Mouse (Mus musculus): ENCODE measurements around the gene Tepp. TPM values are rescaled to one million over a fixed set of nuclear protein-coding genes. Genes with fewer than 3 reads are reported as not detected.

Tepp gene
- not detected for polyA plus RNA-seq (2017; shearing (Covaris generic))

DNA sequence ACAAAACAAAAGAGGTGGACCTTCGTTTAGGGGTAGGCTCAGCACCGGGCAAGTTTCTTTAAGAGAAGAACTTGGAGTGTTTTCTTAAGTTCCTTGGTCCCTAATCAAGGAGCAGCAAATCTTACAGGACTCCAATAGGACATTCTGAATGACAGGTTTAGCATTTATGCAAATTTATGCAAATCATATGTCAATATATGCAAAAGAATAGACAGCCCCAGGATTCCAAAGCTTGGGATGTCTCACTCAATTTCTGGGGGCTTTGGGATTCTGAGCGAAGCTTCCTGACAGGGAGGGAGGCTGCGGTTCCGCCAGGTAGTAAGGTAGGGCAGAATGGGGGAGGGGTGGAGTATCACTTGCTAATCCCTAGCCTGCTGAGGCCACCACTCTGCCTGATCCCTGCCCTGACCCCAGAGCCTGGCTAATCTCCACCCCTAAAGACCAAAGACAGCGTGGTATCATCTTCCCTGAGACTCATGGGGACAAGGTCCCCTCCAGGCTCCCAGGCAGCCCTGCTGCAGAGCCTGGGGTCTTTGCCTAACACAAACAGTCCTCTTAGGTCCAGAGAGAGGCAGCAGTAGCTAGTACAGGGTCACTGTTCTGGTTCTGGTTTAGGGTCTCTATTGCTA is at the start of gene Tepp:
Gene Tepp (plus strand): TSS at position 225 of the 629 bp plus-strand sequence.

DNA sequence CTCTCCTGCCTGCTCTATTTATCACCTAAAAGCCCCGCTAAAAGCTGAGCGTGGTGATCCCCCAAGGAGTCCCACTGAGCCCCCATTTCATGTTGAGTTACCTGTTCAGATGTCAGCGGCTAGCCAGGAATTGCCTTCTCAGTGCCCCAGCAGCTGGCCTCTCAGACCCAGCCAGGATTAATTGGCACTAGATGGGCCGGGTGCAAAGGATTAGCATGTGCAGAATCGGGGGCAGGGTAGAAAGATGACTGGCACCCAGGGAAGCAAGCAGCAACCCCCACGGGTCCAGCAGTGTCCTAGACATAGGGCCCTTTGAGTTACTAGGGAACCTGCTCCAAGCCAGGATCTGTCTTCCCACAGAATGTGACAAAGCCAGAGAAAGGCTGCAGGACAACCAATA is 3.9 kb upstream of the Tepp start, which contains the start of gene Cngb1:
Gene Cngb1 (minus strand): TSS at position 155 of the 400 bp plus-strand sequence.

DNA sequence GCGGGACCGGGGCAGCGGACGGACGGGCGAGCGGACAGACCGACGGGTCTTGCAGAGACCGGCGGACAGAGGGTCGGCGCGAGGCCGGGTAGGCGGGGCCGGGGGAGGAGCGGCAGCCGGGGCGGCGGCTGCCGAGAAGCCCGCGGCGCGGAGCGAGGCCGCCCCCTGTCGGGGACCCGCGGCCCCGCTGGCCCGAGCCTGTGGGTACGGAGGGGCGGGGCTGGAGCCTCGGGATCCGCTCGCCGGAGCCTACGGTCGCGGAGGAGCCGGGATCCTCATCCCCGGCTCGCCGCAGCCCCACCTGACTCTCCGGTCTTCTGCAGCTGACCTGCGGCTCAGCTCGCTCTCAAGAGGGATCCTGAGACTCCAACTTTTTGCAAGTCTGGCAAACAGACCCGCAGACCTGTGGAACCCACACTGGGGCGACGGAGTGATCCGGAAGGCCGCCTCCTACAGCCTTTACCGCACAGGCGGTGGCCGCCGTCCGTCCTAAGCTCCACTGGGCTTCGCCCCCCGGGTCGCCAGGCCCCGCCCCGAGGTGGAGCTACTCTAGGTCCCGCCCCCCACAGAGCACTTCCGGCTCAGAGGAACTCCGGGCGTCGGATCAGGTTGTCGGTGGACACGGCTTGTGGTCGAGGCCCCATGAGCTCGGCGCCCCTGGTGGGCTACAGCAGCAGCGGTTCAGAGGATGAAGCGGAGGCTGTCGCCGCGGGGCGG is 21.5 kb downstream of the Tepp start, which contains the start of the genes Zfp319 and Usb1:
Gene Zfp319 (minus strand): TSS at position 231 of the 717 bp plus-strand sequence.
Gene Usb1 (plus strand): TSS at position 565 of the 717 bp plus-strand sequence.

DNA sequence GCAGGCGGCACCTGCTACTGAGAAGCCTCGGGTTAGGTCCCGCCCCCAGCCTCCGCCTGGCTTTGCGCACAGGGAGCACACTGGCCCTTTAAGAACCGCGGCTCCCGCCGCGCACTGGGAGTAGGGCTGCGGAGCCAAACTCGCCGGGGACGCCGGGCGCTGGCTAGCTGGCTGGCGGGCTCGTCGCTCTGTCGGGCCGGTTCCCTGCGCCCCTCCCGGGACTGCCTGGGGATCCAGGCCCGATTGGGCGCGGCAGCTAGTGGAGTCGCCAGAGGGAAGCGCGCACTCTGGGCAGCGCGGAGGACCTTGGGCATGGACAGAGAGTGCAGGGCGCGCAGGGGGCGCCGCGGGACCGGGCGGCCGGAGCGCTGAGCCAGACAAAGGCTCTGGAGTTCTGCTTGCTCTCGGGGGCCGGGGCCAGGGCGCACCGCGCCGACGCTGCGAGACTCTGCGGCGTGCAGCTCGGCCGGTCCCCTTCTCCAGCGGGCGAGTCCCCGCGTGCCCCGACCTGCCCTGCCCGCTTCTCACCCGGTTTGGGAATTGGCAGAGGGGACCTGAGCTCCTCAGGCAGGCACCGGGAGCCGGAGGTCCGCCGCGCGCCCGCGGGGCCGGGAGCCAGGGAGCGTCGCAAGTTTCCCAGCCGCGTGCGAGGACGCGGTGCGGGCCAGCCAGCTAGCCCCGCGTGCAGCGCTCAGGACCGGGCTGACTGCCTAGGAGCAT is 41.9 kb downstream of the Tepp start, which contains the start of gene Mmp15:
Gene Mmp15 (plus strand): TSS at position 118 of the 720 bp plus-strand sequence.

Other genes with a start within 250 kb of the Tepp start
- 10 to 100 TPM; 16.9 to 22.5 TPM for gene Katnb1, start 229.4 kb upstream of the Tepp start, polyA plus RNA-seq (2017; shearing (Covaris generic))
- 1 to 10 TPM in 1 of 2 experiments, under 1 TPM in 1; 0.51 to 3.5 TPM for gene Kifc3, start 107.8 kb upstream of the Tepp start, polyA plus RNA-seq (2017; shearing (Covaris generic))
- gene Cngb1, start 4.0 kb upstream of the Tepp start, polyA plus RNA-seq (2017; shearing (Covaris generic)): under 1 TPM in 1 of 2 experiments, not detected in 1; 0.17 TPM
- gene Zfp319, start 21.4 kb downstream of the Tepp start, polyA plus RNA-seq (2017; shearing (Covaris generic)): 1 to 10 TPM; 6.3 to 8.4 TPM
- 10 to 100 TPM; 57.8 to 63.3 TPM for gene Usb1, start 21.7 kb downstream of the Tepp start, polyA plus RNA-seq (2017; shearing (Covaris generic))
- under 1 TPM; 0.52 to 0.61 TPM for gene Mmp15, start 41.7 kb downstream of the Tepp start, polyA plus RNA-seq (2017; shearing (Covaris generic))
- 10 to 100 TPM; 42.5 to 52.7 TPM for gene Cfap20, start 124.3 kb downstream of the Tepp start, polyA plus RNA-seq (2017; shearing (Covaris generic))
- gene Csnk2a2, start 179.5 kb downstream of the Tepp start, polyA plus RNA-seq (2017; shearing (Covaris generic)): 10 to 100 TPM; 30.7 to 46.6 TPM
- gene Ccdc113, start 223.5 kb downstream of the Tepp start, polyA plus RNA-seq (2017; shearing (Covaris generic)): not detected

Measured in activated CD4-positive, CD25-positive, alpha-beta regulatory T cell (primary cell).